Mouse (Mus musculus) bone marrow, adult 2 months (tissue): ENCODE measurements around the gene Abhd8. TPM values are rescaled to one million over a fixed set of nuclear protein-coding genes. Genes with fewer than 3 reads are reported as not detected.
A peak's percentile ranks its signal among the peaks of the same experiment; 100 is the strongest.

Experiments
- H3K27ac ChIP-seq: fragments of 200-500 bp; 2 replicates; pipeline ENCODE4 v1.5.1; 2012; ENCODE audit warnings: low read depth, mild to moderate bottlenecking, control low read depth, inconsistent platforms, low read length; ENCODE audit not compliant: control insufficient read depth, poor library complexity, insufficient read depth
- H3K4me1 ChIP-seq: fragments of 200-500 bp; 2 replicates; pipeline ENCODE4 v1.6.1; 2011; ENCODE audit warnings: low read length; ENCODE audit not compliant: control insufficient read depth, insufficient read depth
- H3K4me3 ChIP-seq: fragments of 200-500 bp; replicated peaks from 2 replicates; pipeline ENCODE3; 2011; ENCODE audit warnings: mild to moderate bottlenecking, low read depth, low read length, control low read depth; ENCODE audit not compliant: control insufficient read depth
- CTCF ChIP-seq: fragments of 200-500 bp; IDR thresholded peaks from 2 replicates; pipeline ENCODE4 v1.5.1; 2011; ENCODE audit warnings: low read length, control low read depth; ENCODE audit not compliant: control insufficient read depth, insufficient read depth
- POLR2A ChIP-seq: fragments of 200-500 bp; IDR thresholded peaks from 2 replicates; pipeline ENCODE4 v1.6.1; 2011; ENCODE audit warnings: low read depth, mild to moderate bottlenecking, control low read depth, low read length, borderline replicate concordance; ENCODE audit not compliant: control insufficient read depth
- WGBS: fragments of 180-500 bp; shearing (Covaris S2); methylation state at CpG from one replicate; pipeline ENCODE4 v1.1.7; 2018; 5-methylcytosine and 5-hydroxymethylcytosine counted together
- polyA plus RNA-seq: library from polyadenylated mRNA; stranded (reverse); fragments of >200 nt; gene quantifications from 2 replicates; pipeline ENCODE4 v1.2.4, GENCODE M21; 2011; ENCODE audit warnings: low replicate concordance; ENCODE audit not compliant: missing spikeins, insufficient read depth, insufficient read length

Gene Abhd8
- 3.9 and 9.1 TPM in 2 replicates for polyA plus RNA-seq

DNA sequence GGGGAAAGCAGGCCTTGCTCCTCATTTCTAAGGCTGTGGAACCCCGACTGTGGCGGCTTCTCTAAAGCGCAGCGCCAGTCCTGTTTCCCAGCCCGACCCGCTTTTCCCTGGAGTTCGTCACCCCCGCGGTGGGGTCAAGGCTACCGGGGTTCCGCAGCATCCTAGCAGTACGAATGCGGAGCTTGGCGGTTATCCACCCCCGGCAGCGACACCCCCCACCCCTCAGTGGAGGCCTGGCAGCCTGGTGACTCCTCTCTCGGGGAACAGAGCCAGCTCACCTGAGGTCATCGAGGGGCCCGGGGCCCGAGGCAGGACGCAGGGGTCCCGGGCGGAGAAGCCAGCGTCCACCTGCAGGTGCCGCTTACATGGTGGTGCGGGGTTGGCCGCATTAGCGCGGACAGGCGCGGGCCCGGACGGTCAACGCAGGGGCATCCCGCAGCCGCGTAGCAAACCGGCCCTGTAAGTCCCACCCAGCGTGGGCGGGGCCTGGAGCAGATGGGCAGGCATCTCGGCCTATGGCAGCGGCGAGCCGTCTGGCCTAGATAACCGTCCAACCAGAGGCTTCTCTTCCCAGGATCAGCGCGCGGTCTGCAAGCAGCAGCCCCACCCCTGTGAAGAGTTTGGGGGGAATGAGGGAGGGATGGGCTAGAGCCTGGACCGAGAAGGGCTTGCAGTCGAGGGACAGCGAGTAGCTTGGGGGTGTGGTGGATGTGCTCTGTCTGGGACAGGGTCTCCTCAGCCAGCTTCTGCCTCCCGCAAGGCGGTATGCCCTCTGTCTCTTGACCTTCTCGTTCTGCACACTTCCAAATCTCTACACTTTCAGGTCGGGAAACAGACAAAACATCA, at the start of gene Abhd8:
Gene Abhd8 (minus strand): TSS at position 468 of the 846 bp plus-strand sequence.
- peak within 1 kb of the TSS; percentile 83 for H3K4me3 ChIP-seq
- H3K27ac ChIP-seq = peak within 1 kb of the TSS; percentile 45
- under 1% methylated on average over 55 of the region's 55 CpGs for WGBS
- peaks cover 2% of the 10 kb centered on the region; the same call in 1 of the 2 replicates for H3K4me1 ChIP-seq
- peak; percentile 38; the same call in 1 of the 2 replicates for TF ChIP-seq POLR2A
- TF ChIP-seq CTCF = no peak

DNA sequence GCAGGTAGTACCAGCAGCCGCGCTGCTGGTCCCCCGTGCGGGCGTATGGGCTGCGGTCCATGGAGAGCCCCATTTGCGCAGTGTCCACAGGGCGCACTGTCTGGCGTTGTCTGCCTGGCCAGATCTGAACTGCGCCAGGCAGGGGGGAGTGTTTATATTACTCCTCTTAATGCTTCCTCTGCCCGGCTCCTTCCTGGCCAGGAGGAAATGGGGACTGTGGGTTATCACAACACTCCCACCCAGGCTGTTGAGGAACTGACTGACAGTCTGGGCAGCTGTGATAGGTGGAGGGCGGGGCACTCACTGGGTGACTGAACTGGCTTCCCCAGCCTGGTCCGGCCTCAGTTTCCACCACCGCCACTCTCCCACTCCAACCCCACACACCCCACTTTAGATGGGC, 48.2 kb upstream of the Abhd8 start, which contains the start of gene Plvap:
Gene Plvap (minus strand): TSS at position 109 of the 400 bp plus-strand sequence.
- 1% methylated on average over 14 of the region's 14 CpGs for WGBS
- no peak within 1 kb of the TSS; the same call in 1 of the 2 replicates for H3K27ac ChIP-seq

DNA sequence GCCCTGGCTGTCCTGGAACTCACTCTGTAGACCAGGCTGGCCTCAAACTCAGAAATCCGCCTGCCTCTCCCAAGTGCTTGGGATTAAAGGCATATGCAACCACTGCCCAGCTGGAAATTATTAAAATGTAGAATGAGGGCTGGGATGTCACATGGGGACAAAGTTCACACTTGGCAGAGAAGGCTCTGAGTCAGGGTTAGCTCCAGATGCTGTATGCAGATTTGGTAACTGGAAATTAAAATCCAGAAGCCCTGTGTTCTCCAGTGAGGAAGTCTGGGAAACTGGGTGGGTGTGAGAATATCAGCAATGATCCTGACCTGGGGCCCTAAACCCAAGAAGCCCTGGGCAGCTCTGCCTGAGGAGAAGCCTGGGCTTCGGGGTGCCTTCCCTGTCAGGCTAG, 45.9 kb upstream of the Abhd8 start:
- TF ChIP-seq CTCF (no peak), POLR2A (no peak)
- WGBS = 70% methylated on average over 2 of the region's 2 CpGs
- Histone ChIP-seq H3K4me3 (no peak overlapping the region), H3K27ac (no peak overlapping the region), H3K4me1 (peaks cover 1% of the 10 kb centered on the region)

More for the DNA sequence above, 48.2 kb upstream of the Abhd8 start, which contains the start of gene Plvap:
- H3K4me3 ChIP-seq = peak within 1 kb of the TSS; percentile 13
- peaks cover 1% of the 10 kb centered on the region for H3K4me1 ChIP-seq
- TF ChIP-seq CTCF = no peak
- TF ChIP-seq POLR2A = no peak

DNA sequence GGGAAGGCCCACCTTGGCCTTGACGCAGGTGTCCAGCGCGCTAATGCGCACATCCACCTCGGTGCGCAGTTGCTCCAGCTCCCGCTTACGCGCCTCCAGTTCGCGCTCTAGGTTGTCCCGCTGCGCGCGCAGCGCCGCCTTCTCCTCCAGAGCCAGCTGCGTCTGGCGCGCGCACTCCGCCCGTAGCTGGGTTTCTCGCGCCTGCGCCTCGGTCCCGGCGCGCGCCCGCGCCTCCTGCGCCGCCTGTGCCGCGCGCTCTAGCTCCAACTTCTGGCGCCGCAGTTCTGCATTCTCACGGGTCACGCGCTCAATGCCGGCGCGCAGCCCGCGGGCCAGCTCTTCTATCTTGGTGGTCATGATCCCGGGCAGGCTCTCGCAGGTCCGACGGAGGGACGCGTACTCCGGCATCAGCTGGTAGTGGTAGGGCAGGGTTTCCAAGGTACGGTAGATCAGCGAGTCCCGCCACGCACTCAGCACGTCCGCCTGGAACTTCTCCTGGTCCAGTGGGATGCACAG, 44.2 kb upstream of the Abhd8 start:
- peaks cover 1% of the 10 kb centered on the region for H3K4me1 ChIP-seq
- no peak overlapping the region for H3K27ac ChIP-seq
- no peak overlapping the region for H3K4me3 ChIP-seq
- 1% methylated on average over 61 of the region's 61 CpGs for WGBS
- TF ChIP-seq CTCF (no peak), POLR2A (no peak; the same call in 1 of the 2 replicates)

DNA sequence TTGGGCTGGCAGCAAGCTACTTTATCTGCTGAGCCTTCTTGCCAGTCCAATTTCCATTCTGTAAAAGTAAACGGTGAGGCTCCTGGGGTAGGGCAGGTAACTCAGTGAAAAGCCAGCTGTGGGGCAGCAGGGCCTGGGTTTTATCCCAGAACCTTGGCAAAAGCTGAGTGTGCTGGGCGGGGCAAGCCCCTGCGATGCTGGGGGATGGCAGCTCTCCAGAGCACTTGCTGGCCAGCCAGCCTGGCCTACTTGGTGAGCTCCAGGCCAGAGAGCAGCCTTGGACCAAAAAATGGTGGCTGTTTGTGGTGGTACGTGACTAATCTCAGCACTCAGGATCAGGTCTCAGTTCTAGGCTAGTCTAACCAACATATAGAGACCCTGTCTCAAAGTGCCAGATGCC, 42.5 kb upstream of the Abhd8 start:
- TF ChIP-seq CTCF (no peak), POLR2A (no peak)
- Histone ChIP-seq H3K4me3 (no peak overlapping the region), H3K4me1 (no peaks in the 10 kb centered on the region), H3K27ac (no peak overlapping the region)
- 63% methylated on average over 4 of the region's 4 CpGs for WGBS

DNA sequence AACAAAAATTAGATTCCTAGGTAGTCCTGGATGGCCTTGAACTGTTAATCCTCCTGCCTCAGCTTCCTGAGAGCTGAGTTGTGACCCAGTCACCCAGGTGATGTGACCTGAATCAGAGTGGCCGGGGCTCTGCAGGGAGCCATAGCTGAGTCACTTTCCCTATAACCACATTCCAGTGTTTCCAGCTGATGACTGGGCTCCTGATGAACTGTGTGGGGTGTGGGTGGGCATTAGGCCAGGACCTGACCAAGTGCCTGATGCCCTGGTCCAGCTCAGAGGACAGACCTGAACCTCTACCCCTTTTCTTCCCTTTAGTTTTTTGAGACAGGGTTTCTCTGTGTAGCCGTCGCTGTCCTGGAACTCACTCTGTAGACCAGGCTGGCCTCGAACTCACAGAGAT, 41.9 kb upstream of the Abhd8 start:
- H3K4me3 ChIP-seq = no peak overlapping the region
- 80% methylated on average over 4 of the region's 4 CpGs for WGBS
- H3K4me1 ChIP-seq = no peaks in the 10 kb centered on the region
- no peak overlapping the region for H3K27ac ChIP-seq
- TF ChIP-seq CTCF (no peak), POLR2A (no peak)

DNA sequence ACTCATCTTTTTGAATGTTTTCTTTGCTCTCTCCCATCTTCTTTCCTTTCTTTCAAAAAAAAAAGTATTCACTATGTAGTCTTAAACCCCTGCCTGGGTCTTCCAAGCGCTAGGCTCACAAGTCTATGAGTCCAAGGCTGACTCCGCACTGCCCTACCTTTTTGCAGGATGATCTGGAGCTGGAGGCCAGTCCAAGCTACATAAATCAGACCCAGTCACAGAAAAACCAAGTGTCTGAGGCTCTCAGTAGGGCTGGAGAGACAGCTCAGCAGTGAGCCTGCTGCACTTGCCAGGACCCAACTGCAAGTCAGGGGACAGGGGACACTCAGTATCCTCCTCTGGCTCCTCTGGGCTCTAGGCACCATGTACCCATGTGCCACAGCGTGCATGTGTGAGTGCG, 40.9 kb upstream of the Abhd8 start:
- Histone ChIP-seq H3K4me3 (no peak overlapping the region), H3K4me1 (no peaks in the 10 kb centered on the region), H3K27ac (no peak overlapping the region)
- TF ChIP-seq CTCF (no peak), POLR2A (no peak)
- WGBS = 88% methylated on average over 4 of the region's 4 CpGs

DNA sequence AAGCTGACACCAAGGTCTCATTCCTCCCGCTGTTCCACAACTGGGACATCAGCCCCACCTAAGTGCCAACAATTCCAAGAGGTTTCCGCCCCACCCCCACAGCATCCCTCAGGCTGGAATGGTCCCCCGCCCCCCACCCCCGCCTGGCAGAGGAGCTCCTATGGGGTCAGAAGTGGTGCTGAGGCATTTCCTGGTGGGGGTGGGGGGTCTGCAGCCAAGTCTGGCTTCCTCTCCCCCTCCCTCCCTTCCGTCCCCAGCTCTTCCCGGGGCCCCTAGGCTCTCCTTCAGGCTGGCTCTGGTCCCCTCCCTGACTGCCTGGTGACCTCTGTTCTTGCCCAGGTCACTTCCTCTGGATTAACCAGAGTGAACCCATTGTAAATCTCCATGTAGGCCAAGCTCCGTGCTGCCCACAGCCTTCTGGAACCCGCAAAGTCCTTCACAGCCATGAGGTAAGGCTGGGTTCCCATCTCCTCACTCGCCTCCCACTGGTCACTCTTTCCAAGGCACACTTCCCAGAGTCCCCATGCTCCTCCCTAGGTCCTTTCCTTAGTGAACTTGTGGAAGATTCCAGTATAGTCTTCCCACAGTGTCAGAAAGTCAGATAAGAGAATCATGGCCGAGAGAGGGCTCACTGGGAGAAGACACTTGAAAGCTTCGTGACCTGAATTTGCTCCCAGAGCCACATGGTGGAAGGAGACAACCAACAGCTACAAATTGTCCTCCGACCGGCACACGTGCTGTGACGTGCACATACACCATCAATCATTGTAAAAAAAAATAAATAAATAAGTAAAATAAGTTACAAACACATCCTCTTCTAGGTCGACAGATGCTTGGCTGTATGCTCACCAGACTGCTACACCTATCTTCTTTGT, 35.6 kb upstream of the Abhd8 start:
- Histone ChIP-seq H3K4me1 (no peaks in the 10 kb centered on the region), H3K4me3 (no peak overlapping the region), H3K27ac (no peak overlapping the region)
- no peak for TF ChIP-seq CTCF
- no peak for TF ChIP-seq POLR2A
- WGBS = 62% methylated on average over 16 of the region's 16 CpGs
